Mouse (Mus musculus) adrenal gland, adult 18-20 months (tissue): Measurements from ENCODE around the gene Unc45b. TPM values are rescaled to one million over a fixed set of nuclear protein-coding genes. Genes with fewer than 3 reads are reported as not detected.
"Not testable (repeated sequence)": the region's sequence is repeated elsewhere in the genome, so short reads cannot be mapped to it uniquely, and the experiment has no call there.

Experiments used
- DNase-seq, 2 experiments: peaks; one replicate each; pipeline ENCODE4 v3.0.0; 2021 to 2022; ENCODE audit warnings: low spot score in 2 of 2
- total RNA-seq, 2 experiments: library from RNA; stranded (reverse); gene quantifications; 1 replicate in 1 of 2; 2 replicates in 1 of 2; pipeline ENCODE4 v1.2.3; 2021

Gene Unc45b
- total RNA-seq, 2 experiments from 2014 or later: 6.5 to 10.7 TPM

- DNase-seq: no peak
These were observed 33.0 kb downstream of the Unc45b start for GRCm38 (mm10) chr11:82943336-82943735.

GRCm38 (mm10) chr11:82945636-82946035, 35.3 kb downstream of the Unc45b start:
- DNase-seq: no peak

GRCm38 (mm10) chr11:82947457-82947856, 37.1 kb downstream of the Unc45b start:
- DNase-seq: no peak

GRCm38 (mm10) chr11:82949036-82949435, 38.7 kb downstream of the Unc45b start:
- DNase-seq: no peak

GRCm38 (mm10) chr11:82950736-82951481, 40.6 kb downstream of the Unc45b start, which contains the start of gene Slfn5:
Gene Slfn5 (plus strand): TSS chr11:82951349.
- DNase-seq: no peak

GRCm38 (mm10) chr11:82951865-82952611, 41.7 kb downstream of the Unc45b start:
- DNase-seq: peak; percentile 35 to 63

- DNase-seq: no peak
These were observed 42.5 kb downstream of the Unc45b start for GRCm38 (mm10) chr11:82952612-82953542.

GRCm38 (mm10) chr11:82954631-82955030, 44.3 kb downstream of the Unc45b start:
- no peak for DNase-seq

GRCm38 (mm10) chr11:82956925-82957324, 46.6 kb downstream of the Unc45b start:
- no peak for DNase-seq

GRCm38 (mm10) chr11:82959613-82960012, 49.3 kb downstream of the Unc45b start:
- DNase-seq: peak in 1 of 2 experiments; percentile 27

- no peak for DNase-seq
These were observed 51.4 kb downstream of the Unc45b start for GRCm38 (mm10) chr11:82961743-82962142.

GRCm38 (mm10) chr11:82962215-82962614, 51.9 kb downstream of the Unc45b start:
- DNase-seq: no peak

- peak; percentile 42 to 52 for DNase-seq
These were observed 60.6 kb downstream of the Unc45b start for GRCm38 (mm10) chr11:82970712-82971589.

- DNase-seq: no peak
These were observed 61.2 kb downstream of the Unc45b start for GRCm38 (mm10) chr11:82971590-82971974.

- DNase-seq: peak in 1 of 2 experiments; percentile 17
These were observed 63.6 kb downstream of the Unc45b start for GRCm38 (mm10) chr11:82973916-82974315.

- not testable (repeated sequence) for DNase-seq
These were observed 72.1 kb downstream of the Unc45b start for GRCm38 (mm10) chr11:82982409-82982808.

GRCm38 (mm10) chr11:82983193-82983592, 72.8 kb downstream of the Unc45b start:
- no peak for DNase-seq

- no peak for DNase-seq
These were observed 77.3 kb downstream of the Unc45b start for GRCm38 (mm10) chr11:82987621-82988020.

GRCm38 (mm10) chr11:82989357-82989756, 79.0 kb downstream of the Unc45b start:
- no peak for DNase-seq
